Mouse (Mus musculus): ENCODE measurements around the gene Lcn9. TPM values are rescaled to one million over a fixed set of nuclear protein-coding genes. Genes with fewer than 3 reads are reported as not detected.

Gene Lcn9
- polyA plus RNA-seq (2012; fragmentation: generic; extraction: Trizol) = not detected

DNA sequence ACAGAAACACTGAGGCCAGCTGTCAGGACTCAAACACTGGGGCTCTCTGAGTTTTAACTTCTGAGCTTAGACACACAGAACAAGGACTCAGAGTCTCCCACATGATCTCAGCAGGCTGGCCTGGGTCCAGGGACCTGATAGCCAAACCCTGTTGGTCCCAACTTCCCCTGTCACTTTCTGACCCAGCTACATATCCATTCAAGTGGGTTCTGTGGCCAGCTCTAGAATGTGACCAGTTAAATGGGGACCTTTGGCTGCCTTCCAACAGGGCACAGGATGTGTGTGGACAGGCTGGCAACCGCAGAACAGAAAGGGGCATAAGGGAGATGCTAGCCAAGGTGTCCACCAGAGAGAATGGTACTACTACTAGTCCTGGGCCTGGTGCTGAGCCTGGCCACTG lies at the start of gene Lcn9:
Gene Lcn9 (plus strand): TSS at position 348 of the 400 bp plus-strand sequence.
- no peak within 1 kb of the TSS for H3K4me2 ChIP-seq (ENCODE audit: low read depth)
- H3ac ChIP-seq (ENCODE audit: control insufficient read depth, insufficient read length) = no peak within 1 kb of the TSS
- no peak within 1 kb of the TSS for H3K4me3 ChIP-seq
- no peak for TF ChIP-seq E2F4 (IDR thresholded peaks at IDR 0.05; ENCODE audit: insufficient read depth)
- no peak for TF ChIP-seq MAX (IDR thresholded peaks at IDR 0.05; ENCODE audit: low read depth)
- TF ChIP-seq REST (IDR thresholded peaks at IDR 0.05; ENCODE audit: insufficient read depth, insufficient read length) = no peak
- no peak for TF ChIP-seq CEBPB (IDR thresholded peaks at IDR 0.05; ENCODE audit: insufficient read depth, poor library complexity, severe bottlenecking)
- TF ChIP-seq POLR2AphosphoS2 (IDR thresholded peaks at IDR 0.05; ENCODE audit: insufficient read length, low read depth) = no peak
- TF ChIP-seq TCF12 (IDR thresholded peaks at IDR 0.05; ENCODE audit: insufficient read depth, poor library complexity, severe bottlenecking) = no peak
- no peak for TF ChIP-seq MYOD1 (IDR thresholded peaks at IDR 0.05; ENCODE audit: control insufficient read depth in 1 of 3, insufficient read length in 2 of 3, low read depth in 2 of 3)
- TF ChIP-seq POLR2A (IDR thresholded peaks at IDR 0.05; ENCODE audit: insufficient read length, low read depth) = no peak
- no peak for TF ChIP-seq TCF3 (IDR thresholded peaks at IDR 0.05; ENCODE audit: insufficient read length, low read depth)
- no peak for TF ChIP-seq SRF (IDR thresholded peaks at IDR 0.05; ENCODE audit: control insufficient read depth, insufficient read length, low read depth)
- no peak for TF ChIP-seq MYOG (IDR thresholded peaks at IDR 0.05; ENCODE audit: control insufficient read depth in 1 of 3, insufficient read depth in 1 of 3, insufficient read length in 2 of 3, low read depth in 2 of 3)
- TF ChIP-seq USF1 (IDR thresholded peaks at IDR 0.05; ENCODE audit: low read depth) = no peak
- peaks cover 29% of the 10 kb centered on the region for H3K27me3 ChIP-seq (ENCODE audit: control insufficient read depth, insufficient read depth, insufficient read length)
- no peaks in the 10 kb centered on the region for H3K79me2 ChIP-seq (ENCODE audit: control insufficient read depth, insufficient read depth)
- no peaks in the 10 kb centered on the region for H3K36me3 ChIP-seq (ENCODE audit: control insufficient read depth, insufficient read depth)

DNA sequence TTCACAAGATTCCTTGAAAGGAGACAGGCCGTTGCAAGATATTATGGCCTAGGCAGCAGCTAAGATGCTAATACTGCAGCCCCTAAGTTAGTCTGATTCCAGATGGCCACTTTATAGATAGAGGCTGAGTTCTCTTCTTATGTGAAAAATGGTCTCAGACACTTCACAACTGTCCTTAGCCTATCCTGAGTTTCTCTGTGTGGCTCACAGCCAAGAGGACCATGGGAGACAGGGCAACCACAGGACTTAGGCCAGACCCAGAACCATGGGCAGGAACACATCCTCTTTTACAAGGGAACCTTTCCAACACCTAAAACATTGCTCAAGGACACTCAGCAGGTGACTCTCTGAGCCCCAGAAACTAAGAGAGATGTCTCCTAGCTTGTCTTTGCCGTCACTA lies 49.4 kb upstream of the Lcn9 start:
- Histone ChIP-seq H3K4me3 (no peak overlapping the region), H3K27me3 (ENCODE audit: control insufficient read depth, insufficient read depth, insufficient read length) (peaks cover 7% of the 10 kb centered on the region), H3ac (ENCODE audit: control insufficient read depth, insufficient read length) (no peak overlapping the region), H3K79me2 (ENCODE audit: control insufficient read depth, insufficient read depth) (no peaks in the 10 kb centered on the region), H3K4me2 (ENCODE audit: low read depth) (no peak overlapping the region), H3K36me3 (ENCODE audit: control insufficient read depth, insufficient read depth) (no peaks in the 10 kb centered on the region)
- no peak for TF ChIP-seq REST (IDR thresholded peaks at IDR 0.05; ENCODE audit: insufficient read depth, insufficient read length)
- TF ChIP-seq USF1 (IDR thresholded peaks at IDR 0.05; ENCODE audit: low read depth) = no peak
- TF ChIP-seq TCF12 (IDR thresholded peaks at IDR 0.05; ENCODE audit: insufficient read depth, poor library complexity, severe bottlenecking) = no peak

DNA sequence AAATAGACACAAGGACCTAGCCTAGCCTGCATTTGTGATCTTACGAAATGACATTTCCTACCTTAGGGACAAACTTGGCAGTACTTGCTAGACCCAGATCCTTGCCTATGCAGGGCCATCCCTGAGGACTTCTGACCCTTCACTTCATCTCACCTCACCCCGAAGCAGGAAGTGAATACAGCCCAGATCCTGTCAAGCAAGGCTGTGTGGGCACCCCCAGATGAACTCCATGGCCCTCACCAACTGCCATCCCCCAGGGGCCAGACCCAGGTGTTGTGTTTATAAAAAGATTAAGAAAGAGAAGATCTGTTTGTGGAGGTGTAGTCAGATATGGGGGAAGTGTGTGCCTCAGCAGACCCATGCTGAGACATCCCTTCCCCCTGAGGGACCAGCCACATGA lies 48.3 kb upstream of the Lcn9 start:
- no peak overlapping the region for H3ac ChIP-seq (ENCODE audit: control insufficient read depth, insufficient read length)
- H3K79me2 ChIP-seq (ENCODE audit: control insufficient read depth, insufficient read depth) = no peaks in the 10 kb centered on the region
- no peak overlapping the region for H3K4me2 ChIP-seq (ENCODE audit: low read depth)
- TF ChIP-seq POLR2A (IDR thresholded peaks at IDR 0.05; ENCODE audit: insufficient read length, low read depth) = no peak
- TF ChIP-seq TCF12 (IDR thresholded peaks at IDR 0.05; ENCODE audit: insufficient read depth, poor library complexity, severe bottlenecking) = no peak
- TF ChIP-seq REST (IDR thresholded peaks at IDR 0.05; ENCODE audit: insufficient read depth, insufficient read length) = no peak
- no peak for TF ChIP-seq MYOG (IDR thresholded peaks at IDR 0.05; ENCODE audit: control insufficient read depth in 1 of 3, insufficient read depth in 1 of 3, insufficient read length in 2 of 3, low read depth in 2 of 3)
- no peak for TF ChIP-seq CEBPB (IDR thresholded peaks at IDR 0.05; ENCODE audit: insufficient read depth, poor library complexity, severe bottlenecking)
- TF ChIP-seq USF1 (IDR thresholded peaks at IDR 0.05; ENCODE audit: low read depth) = no peak
- no peak for TF ChIP-seq POLR2AphosphoS2 (IDR thresholded peaks at IDR 0.05; ENCODE audit: insufficient read length, low read depth)
- no peak for TF ChIP-seq MAX (IDR thresholded peaks at IDR 0.05; ENCODE audit: low read depth)
- no peak for TF ChIP-seq SRF (IDR thresholded peaks at IDR 0.05; ENCODE audit: control insufficient read depth, insufficient read length, low read depth)
- TF ChIP-seq TCF3 (IDR thresholded peaks at IDR 0.05; ENCODE audit: insufficient read length, low read depth) = no peak
- TF ChIP-seq E2F4 (IDR thresholded peaks at IDR 0.05; ENCODE audit: insufficient read depth) = no peak
- TF ChIP-seq MYOD1 (IDR thresholded peaks at IDR 0.05; ENCODE audit: control insufficient read depth in 1 of 3, insufficient read length in 2 of 3, low read depth in 2 of 3) = no peak
- no peaks in the 10 kb centered on the region for H3K36me3 ChIP-seq (ENCODE audit: control insufficient read depth, insufficient read depth)
- no peak overlapping the region for H3K4me3 ChIP-seq
- H3K27me3 ChIP-seq (ENCODE audit: control insufficient read depth, insufficient read depth, insufficient read length) = peaks cover 7% of the 10 kb centered on the region

DNA sequence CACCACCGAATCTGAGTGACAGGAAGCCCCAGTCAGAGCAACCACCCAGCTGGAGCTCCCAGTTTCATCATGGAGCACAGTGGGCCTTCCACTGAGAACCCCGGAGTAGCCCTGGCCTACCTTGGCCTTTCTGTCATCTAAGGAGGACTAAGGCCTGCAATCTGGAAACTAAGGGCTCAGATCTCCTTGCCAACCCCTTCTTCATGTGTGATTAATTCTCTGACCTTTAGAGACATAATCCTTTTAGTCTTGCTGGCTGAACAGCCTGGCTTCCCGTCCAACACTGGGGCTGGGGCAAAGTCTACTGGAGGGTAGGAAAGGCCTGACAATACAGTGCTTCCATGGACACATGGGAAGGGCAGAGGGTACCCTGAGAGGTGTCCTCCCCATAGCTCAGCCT lies 47.0 kb upstream of the Lcn9 start:
- Histone ChIP-seq H3K4me2 (ENCODE audit: low read depth) (no peak overlapping the region), H3K36me3 (ENCODE audit: control insufficient read depth, insufficient read depth) (no peaks in the 10 kb centered on the region), H3K27me3 (ENCODE audit: control insufficient read depth, insufficient read depth, insufficient read length) (peaks cover 7% of the 10 kb centered on the region), H3K79me2 (ENCODE audit: control insufficient read depth, insufficient read depth) (no peaks in the 10 kb centered on the region), H3K4me3 (no peak overlapping the region), H3ac (ENCODE audit: control insufficient read depth, insufficient read length) (no peak overlapping the region)
- no peak for TF ChIP-seq MYOG (IDR thresholded peaks at IDR 0.05; ENCODE audit: control insufficient read depth in 1 of 3, insufficient read depth in 1 of 3, insufficient read length in 2 of 3, low read depth in 2 of 3)
- TF ChIP-seq POLR2AphosphoS2 (IDR thresholded peaks at IDR 0.05; ENCODE audit: insufficient read length, low read depth) = no peak
- no peak for TF ChIP-seq TCF3 (IDR thresholded peaks at IDR 0.05; ENCODE audit: insufficient read length, low read depth)
- TF ChIP-seq REST (IDR thresholded peaks at IDR 0.05; ENCODE audit: insufficient read depth, insufficient read length) = no peak
- TF ChIP-seq USF1 (IDR thresholded peaks at IDR 0.05; ENCODE audit: low read depth) = no peak
- TF ChIP-seq SRF (IDR thresholded peaks at IDR 0.05; ENCODE audit: control insufficient read depth, insufficient read length, low read depth) = no peak
- TF ChIP-seq POLR2A (IDR thresholded peaks at IDR 0.05; ENCODE audit: insufficient read length, low read depth) = no peak
- TF ChIP-seq MYOD1 (IDR thresholded peaks at IDR 0.05; ENCODE audit: control insufficient read depth in 1 of 3, insufficient read length in 2 of 3, low read depth in 2 of 3) = no peak
- TF ChIP-seq CEBPB (IDR thresholded peaks at IDR 0.05; ENCODE audit: insufficient read depth, poor library complexity, severe bottlenecking) = no peak
- TF ChIP-seq MAX (IDR thresholded peaks at IDR 0.05; ENCODE audit: low read depth) = no peak
- no peak for TF ChIP-seq E2F4 (IDR thresholded peaks at IDR 0.05; ENCODE audit: insufficient read depth)
- no peak for TF ChIP-seq TCF12 (IDR thresholded peaks at IDR 0.05; ENCODE audit: insufficient read depth, poor library complexity, severe bottlenecking)

DNA sequence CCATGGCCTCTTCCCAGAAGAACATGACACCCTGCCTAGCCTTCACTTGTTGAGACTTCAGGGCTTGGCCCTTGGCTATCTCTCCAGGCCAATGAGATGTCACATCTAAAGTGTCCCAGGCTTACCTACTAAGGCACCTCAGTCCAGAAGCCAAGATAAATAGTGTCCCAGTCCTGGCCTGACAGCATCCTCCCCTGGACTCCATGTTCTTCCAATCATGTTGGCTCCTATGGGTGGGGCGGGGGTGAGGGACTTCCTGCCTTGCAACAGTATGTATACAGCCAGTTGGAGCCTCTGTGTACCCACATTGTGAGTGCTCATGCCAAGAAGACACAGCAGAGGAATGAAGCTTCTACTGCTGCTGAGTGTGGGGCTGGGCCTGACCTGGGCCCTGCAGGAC lies 46.2 kb upstream of the Lcn9 start, which contains the start of gene Lcn11:
Gene Lcn11 (plus strand): TSS at position 301 of the 400 bp plus-strand sequence.
- Histone ChIP-seq H3K27me3 (ENCODE audit: control insufficient read depth, insufficient read depth, insufficient read length) (peaks cover 7% of the 10 kb centered on the region), H3ac (ENCODE audit: control insufficient read depth, insufficient read length) (no peak within 1 kb of the TSS), H3K79me2 (ENCODE audit: control insufficient read depth, insufficient read depth) (no peaks in the 10 kb centered on the region), H3K36me3 (ENCODE audit: control insufficient read depth, insufficient read depth) (no peaks in the 10 kb centered on the region), H3K4me2 (ENCODE audit: low read depth) (no peak within 1 kb of the TSS), H3K4me3 (no peak within 1 kb of the TSS)
- no peak for TF ChIP-seq USF1 (IDR thresholded peaks at IDR 0.05; ENCODE audit: low read depth)
- TF ChIP-seq REST (IDR thresholded peaks at IDR 0.05; ENCODE audit: insufficient read depth, insufficient read length) = no peak

All from myocyte (in vitro differentiated cells).